Mouse (Mus musculus) heart, embryonic 11.5 days (tissue): ENCODE results near the gene Lrrc57. TPM values are rescaled to one million over a fixed set of nuclear protein-coding genes. Genes with fewer than 3 reads are reported as not detected.

Source experiments
- ATAC-seq: fragments of 200-750 bp; cut with Nextera tagmentation; replicated peaks from 2 replicates; pipeline ENCODE4 v1.8.0; 2017; ENCODE audit warnings: moderate library complexity; ENCODE audit not compliant: insufficient number of reproducible peaks, low FRiP score, low TSS enrichment
- H3K27ac ChIP-seq: fragments of 300-500 bp; sonication (generic); 2 replicates; pipeline ENCODE4 v1.5.1; 2014; ENCODE audit warnings: mild to moderate bottlenecking, low read depth, low read length
- H3K27me3 ChIP-seq: fragments of 300-500 bp; sonication (generic); 2 replicates; pipeline ENCODE4 v1.6.1; 2014; ENCODE audit warnings: mild to moderate bottlenecking, low read length, mixed read lengths; ENCODE audit not compliant: control insufficient read depth, insufficient read depth
- H3K36me3 ChIP-seq: fragments of 300-500 bp; sonication (generic); 2 replicates; pipeline ENCODE4 v1.6.1; 2014; ENCODE audit warnings: mild to moderate bottlenecking, low read length, moderate library complexity, mixed read lengths; ENCODE audit not compliant: control insufficient read depth, insufficient read depth
- H3K4me1 ChIP-seq: fragments of 300-500 bp; sonication (generic); 2 replicates; pipeline ENCODE4 v1.6.1; 2014; ENCODE audit warnings: low read length; ENCODE audit not compliant: control insufficient read depth, insufficient read depth
- H3K4me2 ChIP-seq: fragments of 300-500 bp; sonication (generic); 2 replicates; pipeline ENCODE4 v1.6.1; 2014; ENCODE audit warnings: mild to moderate bottlenecking, moderate library complexity
- H3K4me3 ChIP-seq: fragments of 300-500 bp; sonication (generic); 2 replicates; pipeline ENCODE4 v1.5.1; 2014; ENCODE audit warnings: low read depth, low read length
- H3K9ac ChIP-seq: fragments of 300-500 bp; sonication (generic); 2 replicates; pipeline ENCODE4 v1.6.1; 2014; ENCODE audit warnings: mild to moderate bottlenecking, low read depth, low read length, moderate library complexity
- H3K9me3 ChIP-seq: fragments of 300-500 bp; sonication (generic); replicated peaks from 2 replicates; pipeline ENCODE4 v1.6.1; 2016; ENCODE audit warnings: low read length; ENCODE audit not compliant: control insufficient read depth
- WGBS: fragments of 180-500 bp; shearing (Covaris S2); extraction: QIAGEN DNeasy Blood & Tissue Kit; methylation state at CpG from one replicate; pipeline ENCODE4 v1.1.7; 2014; ENCODE audit not compliant: insufficient replicate concordance; 5-methylcytosine and 5-hydroxymethylcytosine counted together
- polyA plus RNA-seq: library from polyadenylated mRNA; unstranded; fragments of >200 nt; fragmentation: Nextera tagmentation; extraction: Ambion mirVana; gene quantifications from 2 replicates; pipeline ENCODE4 v1.2.1, GENCODE M21; 2014

The Lrrc57 gene
- polyA plus RNA-seq, 1 experiment from 2014 or later = 19.1 TPM

DNA sequence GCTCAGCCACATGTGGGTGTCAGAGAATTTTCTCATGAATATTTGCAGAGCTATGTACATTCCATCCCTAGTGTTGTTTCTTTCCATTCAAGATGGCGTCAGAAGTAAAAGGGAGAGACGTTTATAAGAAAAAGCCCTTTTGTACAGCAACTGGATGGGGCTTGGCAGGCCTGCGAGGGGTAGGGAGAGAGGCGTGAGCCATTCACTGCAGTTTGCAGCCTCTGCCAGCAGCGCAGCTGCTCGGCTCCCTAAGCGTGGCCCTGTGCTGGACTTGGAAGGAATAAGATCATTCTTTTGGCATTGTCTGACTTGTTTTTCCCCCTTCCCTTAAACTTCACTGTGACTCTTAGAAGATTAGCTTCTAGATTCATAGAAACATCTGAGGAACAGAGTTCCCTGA is 34.5 kb upstream of the Lrrc57 start:
- Histone ChIP-seq H3K27ac (no peak overlapping the region), H3K27me3 (no peaks in the 10 kb centered on the region), H3K9me3 (no peaks in the 10 kb centered on the region), H3K4me3 (no peak overlapping the region), H3K4me1 (no peaks in the 10 kb centered on the region), H3K9ac (no peak overlapping the region), H3K36me3 (no peaks in the 10 kb centered on the region), H3K4me2 (no peak overlapping the region)
- no peak for ATAC-seq
- 75% methylated on average over 7 of the region's 7 CpGs for WGBS

DNA sequence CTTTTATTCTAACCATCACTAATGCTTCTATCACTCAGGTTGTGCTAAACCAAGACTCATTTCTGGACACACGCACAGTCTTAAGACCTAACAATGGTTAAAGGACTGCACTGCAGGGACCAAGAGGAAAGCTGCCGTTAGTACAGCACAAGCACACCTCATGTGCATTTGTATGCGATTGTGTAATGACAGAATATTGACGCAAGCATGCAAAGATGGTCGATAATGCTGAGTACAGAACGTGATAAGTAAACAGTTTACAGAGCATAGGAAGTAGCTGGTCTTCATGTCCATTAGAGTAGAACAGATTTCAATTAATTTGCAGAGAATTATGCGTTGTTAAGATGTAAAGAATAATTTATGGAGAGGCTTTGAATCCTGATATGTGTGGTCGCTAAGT is 31.5 kb upstream of the Lrrc57 start:
- H3K36me3 ChIP-seq = no peaks in the 10 kb centered on the region
- H3K9ac ChIP-seq = no peak overlapping the region
- no peak overlapping the region for H3K4me2 ChIP-seq
- no peaks in the 10 kb centered on the region for H3K27me3 ChIP-seq
- no peak overlapping the region for H3K27ac ChIP-seq
- WGBS = 84% methylated on average over 8 of the region's 8 CpGs
- H3K9me3 ChIP-seq = no peaks in the 10 kb centered on the region
- no peak overlapping the region for H3K4me3 ChIP-seq
- no peak for ATAC-seq
- no peaks in the 10 kb centered on the region for H3K4me1 ChIP-seq

GRCm38 (mm10) chr2:120631957-120632356 is 22.6 kb upstream of the Lrrc57 start:
- Histone ChIP-seq H3K4me3 (no peak overlapping the region), H3K27me3 (no peaks in the 10 kb centered on the region), H3K9me3 (no peaks in the 10 kb centered on the region), H3K4me1 (peaks cover 11% of the 10 kb centered on the region), H3K36me3 (peaks cover 3% of the 10 kb centered on the region; the same call in 1 of the 2 replicates), H3K4me2 (no peak overlapping the region), H3K27ac (no peak overlapping the region), H3K9ac (no peak overlapping the region)
- ATAC-seq = no peak
- 77% methylated on average over 4 of the region's 4 CpGs for WGBS

DNA sequence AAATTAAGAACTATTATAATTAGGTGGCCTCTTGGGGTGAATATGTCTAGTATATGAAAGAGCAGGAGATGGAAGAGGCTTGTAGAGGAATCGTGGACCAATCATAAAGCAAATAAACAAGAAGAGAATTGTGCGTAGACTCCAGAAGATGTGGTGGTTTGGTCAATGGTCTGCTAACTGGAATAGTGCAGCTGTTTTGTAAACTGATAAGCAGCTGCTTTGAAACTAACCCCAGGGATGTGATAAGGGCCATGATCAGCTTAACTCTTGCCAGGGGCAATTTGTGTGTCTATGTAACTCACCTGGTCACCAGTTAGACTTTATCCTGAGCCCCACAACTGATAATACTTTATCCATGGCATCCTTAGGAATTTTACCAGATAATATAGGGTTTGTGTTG is 22.2 kb upstream of the Lrrc57 start:
- Histone ChIP-seq H3K9ac (no peak overlapping the region), H3K27me3 (no peaks in the 10 kb centered on the region), H3K27ac (no peak overlapping the region), H3K4me2 (no peak overlapping the region), H3K36me3 (peaks cover 3% of the 10 kb centered on the region; the same call in 1 of the 2 replicates), H3K9me3 (no peaks in the 10 kb centered on the region), H3K4me1 (peaks cover 11% of the 10 kb centered on the region), H3K4me3 (no peak overlapping the region)
- no peak for ATAC-seq
- WGBS = 58% methylated on average over 2 of the region's 2 CpGs

GRCm38 (mm10) chr2:120630655-120631054 is 21.3 kb upstream of the Lrrc57 start:
- no peak overlapping the region for H3K4me2 ChIP-seq
- no peak overlapping the region for H3K27ac ChIP-seq
- 55% methylated on average over 2 of the region's 2 CpGs for WGBS
- H3K4me1 ChIP-seq = peaks cover 11% of the 10 kb centered on the region
- H3K9me3 ChIP-seq = no peaks in the 10 kb centered on the region
- no peak for ATAC-seq
- H3K9ac ChIP-seq = no peak overlapping the region
- peaks cover 3% of the 10 kb centered on the region; the same call in 1 of the 2 replicates for H3K36me3 ChIP-seq
- H3K4me3 ChIP-seq = no peak overlapping the region
- H3K27me3 ChIP-seq = no peaks in the 10 kb centered on the region

DNA sequence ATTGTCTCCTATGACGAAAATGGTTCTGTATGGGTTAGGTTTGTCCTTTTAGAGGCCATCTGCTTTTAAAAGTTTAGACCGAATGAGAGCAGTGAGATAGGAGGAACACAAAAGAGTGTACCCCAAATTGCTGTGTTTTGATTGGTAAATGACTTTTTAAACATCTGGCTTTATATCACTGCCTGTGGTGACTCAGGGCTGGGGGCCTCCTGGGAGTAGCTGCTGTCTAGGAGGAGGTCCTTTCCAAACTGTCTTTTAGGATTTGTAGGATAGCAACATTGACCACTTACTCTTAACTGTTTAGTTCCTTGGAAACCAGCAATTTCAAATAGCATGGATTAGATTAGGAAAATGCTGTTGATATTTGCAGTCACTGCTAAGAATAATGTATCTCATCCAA is 20.9 kb upstream of the Lrrc57 start:
- WGBS = 82% methylated on average over 2 of the region's 2 CpGs
- no peak overlapping the region for H3K27ac ChIP-seq
- H3K4me3 ChIP-seq = no peak overlapping the region
- peaks cover 11% of the 10 kb centered on the region for H3K4me1 ChIP-seq
- ATAC-seq = no peak
- H3K36me3 ChIP-seq = peaks cover 3% of the 10 kb centered on the region; the same call in 1 of the 2 replicates
- H3K9me3 ChIP-seq = no peaks in the 10 kb centered on the region
- H3K9ac ChIP-seq = no peak overlapping the region
- no peaks in the 10 kb centered on the region for H3K27me3 ChIP-seq
- H3K4me2 ChIP-seq = no peak overlapping the region

DNA sequence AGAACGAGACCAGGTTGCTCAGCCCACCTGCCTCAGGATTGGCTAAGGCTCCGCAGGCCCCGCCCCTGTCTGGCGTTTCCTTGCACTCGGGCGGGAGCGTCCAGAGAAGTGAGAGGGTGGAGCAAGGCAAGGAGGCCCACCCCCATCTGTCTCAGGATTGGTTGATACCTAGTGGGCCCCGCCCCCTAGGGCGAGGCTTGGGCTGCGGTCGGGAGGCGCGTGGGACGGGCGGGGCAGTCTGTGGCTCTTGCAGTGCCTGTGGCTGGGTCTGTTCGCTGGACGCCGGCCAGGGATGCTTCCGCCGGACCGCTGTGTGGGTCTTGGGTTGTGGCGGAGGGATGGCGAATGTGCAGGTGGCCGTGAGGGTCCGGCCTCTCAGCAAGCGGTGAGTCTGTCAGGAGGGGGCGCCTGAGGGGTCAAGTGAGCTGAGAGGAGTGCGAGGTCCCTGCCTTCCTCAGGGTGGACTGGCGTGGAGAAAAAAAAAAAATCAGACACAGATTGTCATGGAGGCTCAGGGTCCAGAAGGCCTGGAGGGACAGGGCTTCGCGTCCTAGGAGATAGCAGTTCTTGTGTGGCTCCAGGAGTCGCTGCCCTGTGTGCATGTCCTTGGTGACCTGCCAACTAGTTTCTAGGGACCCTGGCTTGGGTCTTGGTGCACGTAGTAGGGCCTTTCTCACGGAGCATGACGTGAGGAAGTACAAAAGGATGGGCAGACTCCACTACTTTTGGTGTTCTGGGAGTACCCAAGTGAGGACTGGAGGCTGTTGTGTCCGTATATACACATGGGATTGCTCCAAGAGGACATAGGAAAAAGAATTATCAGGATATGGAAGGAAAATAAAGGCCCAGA is 19.8 kb upstream of the Lrrc57 start, which contains the start of gene Stard9:
Gene Stard9, plus strand, starts transcription at position 236 of the 850 bp plus-strand sequence.
- Histone ChIP-seq H3K36me3 (peaks cover 3% of the 10 kb centered on the region; the same call in 1 of the 2 replicates), H3K27ac (peak within 1 kb of the TSS; percentile 46; the same call in 1 of the 2 replicates), H3K27me3 (no peaks in the 10 kb centered on the region), H3K4me1 (peaks cover 11% of the 10 kb centered on the region), H3K4me3 (peak within 1 kb of the TSS; percentile 55), H3K9ac (peak within 1 kb of the TSS; percentile 67), H3K4me2 (peak within 1 kb of the TSS; percentile 73), H3K9me3 (no peaks in the 10 kb centered on the region)
- peak; percentile 99 for ATAC-seq
- 3% methylated on average over 36 of the region's 36 CpGs for WGBS

- H3K4me2 ChIP-seq = peak overlapping the region; percentile 73
- H3K4me3 ChIP-seq = peak overlapping the region; percentile 55
- H3K9ac ChIP-seq = peak overlapping the region; percentile 23
- no peak overlapping the region for H3K27ac ChIP-seq
- H3K4me1 ChIP-seq = peaks cover 11% of the 10 kb centered on the region
- H3K9me3 ChIP-seq = no peaks in the 10 kb centered on the region
- no peak for ATAC-seq
- 30% methylated on average over 10 of the region's 10 CpGs for WGBS
- no peaks in the 10 kb centered on the region for H3K36me3 ChIP-seq
- no peaks in the 10 kb centered on the region for H3K27me3 ChIP-seq
Observed at GRCm38 (mm10) chr2:120628076-120628865, 19.0 kb upstream of the Lrrc57 start.
